Mouse (Mus musculus): ENCODE results near the gene Setd1a. TPM values are rescaled to one million over a fixed set of nuclear protein-coding genes. Genes with fewer than 3 reads are reported as not detected.
"Not testable (repeated sequence)": the region's sequence is repeated elsewhere in the genome, so short reads cannot be mapped to it uniquely, and the experiment has no call there.

Setd1a gene
- 29.3 and 33.8 TPM in 2 replicates for polyA plus RNA-seq (2011; ENCODE audit: insufficient read length, low read depth, missing spikeins)

DNA sequence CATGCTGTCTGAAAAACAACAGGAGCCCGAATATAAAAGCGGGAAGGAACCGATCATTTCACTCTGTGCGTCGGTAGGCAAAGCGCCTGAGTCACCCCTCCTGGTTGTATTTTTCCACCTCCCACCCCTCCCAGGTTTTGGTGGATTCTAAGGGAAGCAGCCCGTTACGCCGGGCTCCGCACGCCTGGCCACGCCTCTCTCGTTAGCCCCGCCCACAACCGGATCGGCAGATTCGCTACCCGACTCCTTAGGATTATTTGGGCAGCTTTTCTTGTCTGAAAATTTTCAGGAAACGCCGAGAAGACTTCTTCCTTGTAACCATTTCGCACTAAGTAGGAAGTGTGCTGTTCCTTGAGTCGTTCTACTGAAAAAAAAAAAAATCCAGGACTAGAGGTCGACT, at the start of gene Setd1a:
Gene Setd1a (plus strand): TSS at position 245 of the 400 bp plus-strand sequence.
- H3K4me3 ChIP-seq (ENCODE audit: insufficient read depth, low read length): peak within 1 kb of the TSS; percentile 78
- H3K27ac ChIP-seq (ENCODE audit: insufficient read depth, low read length): peak within 1 kb of the TSS; percentile 98
- TF ChIP-seq CTCF (IDR thresholded peaks at IDR 0.05; ENCODE audit: borderline replicate concordance, insufficient read depth, low read length): no peak
- peak; percentile 66 for TF ChIP-seq POLR2A (IDR thresholded peaks at IDR 0.05; ENCODE audit: low read depth, low read length)
- H3K4me1 ChIP-seq (ENCODE audit: control insufficient read depth, insufficient read depth, low read length): peaks cover 2% of the 10 kb centered on the region

DNA sequence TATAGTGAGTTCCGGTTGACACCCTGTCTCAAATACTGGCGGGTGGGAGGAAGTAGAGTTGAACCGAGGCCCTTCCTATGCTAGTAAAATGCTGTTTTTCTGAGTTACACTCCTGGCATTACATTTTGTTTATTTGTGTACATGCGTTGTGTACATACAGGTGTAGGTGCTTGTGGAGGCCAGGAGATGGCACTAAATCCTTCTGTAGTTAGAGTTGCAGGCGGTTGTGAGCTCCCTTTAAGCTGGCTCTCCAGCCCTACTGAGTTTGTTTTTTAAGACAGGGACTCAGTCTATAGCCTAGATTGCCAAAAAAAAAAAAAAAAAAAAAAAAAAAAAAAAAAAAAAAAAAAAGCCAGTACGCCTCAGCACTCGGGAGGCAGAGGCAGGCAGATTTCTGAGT, 48.6 kb upstream of the Setd1a start:
- no peak for TF ChIP-seq CTCF (IDR thresholded peaks at IDR 0.05; ENCODE audit: borderline replicate concordance, insufficient read depth, low read length)
- no peak for TF ChIP-seq POLR2A (IDR thresholded peaks at IDR 0.05; ENCODE audit: low read depth, low read length)
- H3K4me3 ChIP-seq (ENCODE audit: insufficient read depth, low read length): no peak overlapping the region

GRCm38 (mm10) chr7:127730170-127730569, 46.3 kb upstream of the Setd1a start:
- Histone ChIP-seq H3K27ac (ENCODE audit: insufficient read depth, low read length) (no peak overlapping the region), H3K4me1 (ENCODE audit: control insufficient read depth, insufficient read depth, low read length) (no peaks in the 10 kb centered on the region; the same call in 1 of the 2 replicates), H3K4me3 (ENCODE audit: insufficient read depth, low read length) (no peak overlapping the region)
- TF ChIP-seq CTCF (IDR thresholded peaks at IDR 0.05; ENCODE audit: borderline replicate concordance, insufficient read depth, low read length) (no peak), POLR2A (IDR thresholded peaks at IDR 0.05; ENCODE audit: low read depth, low read length) (no peak)

More for the DNA sequence above, 48.6 kb upstream of the Setd1a start:
- no peak overlapping the region for H3K27ac ChIP-seq (ENCODE audit: insufficient read depth, low read length)
- no peaks in the 10 kb centered on the region; the same call in 1 of the 2 replicates for H3K4me1 ChIP-seq (ENCODE audit: control insufficient read depth, insufficient read depth, low read length)

- H3K4me3 ChIP-seq (ENCODE audit: insufficient read depth, low read length); H3K4me1 ChIP-seq (ENCODE audit: control insufficient read depth, insufficient read depth, low read length); H3K27ac ChIP-seq (ENCODE audit: insufficient read depth, low read length): not testable (repeated sequence)
These were observed 44.4 kb upstream of the Setd1a start, which contains the start of gene Ctf2 for GRCm38 (mm10) chr7:127732066-127732465. Gene Ctf2 (minus strand): TSS chr7:127732166.

- TF ChIP-seq POLR2A (IDR thresholded peaks at IDR 0.05; ENCODE audit: low read depth, low read length): no peak
- 0 out of 2 replicates have a peak, but pooled peaks have one; percentile 18 for TF ChIP-seq CTCF (IDR thresholded peaks at IDR 0.05; ENCODE audit: borderline replicate concordance, insufficient read depth, low read length)
- H3K4me3 ChIP-seq (ENCODE audit: insufficient read depth, low read length): peak within 1 kb of the TSS; percentile 56
- H3K4me1 ChIP-seq (ENCODE audit: control insufficient read depth, insufficient read depth, low read length): 0 out of 2 replicates have a peak, but pooled peaks cover 2% of the 10 kb centered on the region
- peak within 1 kb of the TSS; percentile 65 for H3K27ac ChIP-seq (ENCODE audit: insufficient read depth, low read length)
These were observed 32.0 kb upstream of the Setd1a start, which contains the start of gene Fbxl19 for GRCm38 (mm10) chr7:127744366-127745045. Gene Fbxl19 (plus strand): TSS chr7:127744543.

DNA sequence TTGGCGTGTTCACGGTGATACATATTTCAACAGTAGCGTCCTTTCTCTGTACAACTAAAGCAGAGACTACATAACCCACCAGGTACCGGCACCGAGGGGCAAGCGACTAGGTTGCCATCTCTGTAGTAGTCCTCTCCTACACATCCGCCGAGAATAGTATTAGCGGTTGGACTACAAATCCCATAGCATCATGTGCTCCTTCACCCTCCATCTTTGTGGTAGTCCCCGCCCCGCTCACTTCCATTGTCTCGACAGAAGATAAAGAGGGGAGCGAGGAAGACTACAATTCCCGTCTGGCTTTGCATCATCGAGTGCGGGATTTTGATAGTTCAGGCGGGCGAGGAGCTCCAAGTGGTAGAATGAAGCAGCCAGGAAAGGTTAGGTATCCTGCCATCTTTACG, 31.2 kb upstream of the Setd1a start:
- H3K4me3 ChIP-seq (ENCODE audit: insufficient read depth, low read length): peak overlapping the region; percentile 56
- TF ChIP-seq POLR2A (IDR thresholded peaks at IDR 0.05; ENCODE audit: low read depth, low read length) (peak; percentile 58), CTCF (IDR thresholded peaks at IDR 0.05; ENCODE audit: borderline replicate concordance, insufficient read depth, low read length) (no peak)
- peak overlapping the region; percentile 65 for H3K27ac ChIP-seq (ENCODE audit: insufficient read depth, low read length)
- 0 out of 2 replicates have a peak, but pooled peaks cover 2% of the 10 kb centered on the region for H3K4me1 ChIP-seq (ENCODE audit: control insufficient read depth, insufficient read depth, low read length)

DNA sequence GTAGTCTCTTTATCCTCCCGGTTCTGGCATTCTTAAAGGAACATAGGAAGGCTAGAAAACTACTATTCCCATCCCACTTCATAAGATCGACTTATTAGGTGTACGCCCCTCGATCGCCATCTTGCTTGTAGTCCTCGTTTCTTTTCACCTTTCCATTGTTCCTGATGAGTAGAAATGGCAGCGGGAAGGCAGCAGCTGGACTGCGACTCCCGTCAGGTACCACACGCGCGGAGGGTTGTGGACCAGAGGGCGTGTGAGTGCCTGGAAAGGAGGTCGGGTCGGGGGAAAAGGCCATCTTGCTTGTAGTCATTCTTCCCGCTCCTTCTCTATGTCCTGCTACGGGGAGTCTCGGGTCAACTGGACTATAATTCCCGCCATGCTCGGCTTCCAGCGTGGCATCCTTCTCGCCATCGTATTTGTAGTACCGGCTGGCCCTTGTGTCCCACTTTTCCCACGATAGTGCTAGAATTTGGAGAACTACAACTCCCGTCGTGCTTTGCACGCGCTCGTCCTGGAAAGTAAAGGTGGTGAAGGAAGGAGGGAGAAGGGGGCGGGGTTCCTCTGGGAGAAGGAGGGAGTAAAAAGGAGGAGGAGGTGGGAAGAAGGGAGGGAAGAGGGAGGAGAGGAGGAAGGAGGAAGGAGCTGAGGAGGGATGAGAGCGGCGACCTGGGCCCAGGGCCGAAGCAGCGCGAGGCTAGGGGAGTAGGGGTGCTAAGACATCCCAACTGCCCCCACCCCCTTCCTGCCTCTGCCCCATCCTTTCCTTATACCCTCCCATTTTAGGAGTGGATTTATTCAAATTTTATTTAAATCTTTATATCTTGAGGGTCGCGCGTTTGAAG, 30.6 kb upstream of the Setd1a start:
- Histone ChIP-seq H3K27ac (ENCODE audit: insufficient read depth, low read length) (peak overlapping the region; percentile 65), H3K4me1 (ENCODE audit: control insufficient read depth, insufficient read depth, low read length) (0 out of 2 replicates have a peak, but pooled peaks cover 2% of the 10 kb centered on the region), H3K4me3 (ENCODE audit: insufficient read depth, low read length) (peak overlapping the region; percentile 56)
- TF ChIP-seq POLR2A (IDR thresholded peaks at IDR 0.05; ENCODE audit: low read depth, low read length): peak; percentile 95
- TF ChIP-seq CTCF (IDR thresholded peaks at IDR 0.05; ENCODE audit: borderline replicate concordance, insufficient read depth, low read length): no peak

- H3K27ac ChIP-seq (ENCODE audit: insufficient read depth, low read length): no peak overlapping the region
- peak overlapping the region; percentile 56 for H3K4me3 ChIP-seq (ENCODE audit: insufficient read depth, low read length)
- TF ChIP-seq CTCF (IDR thresholded peaks at IDR 0.05; ENCODE audit: borderline replicate concordance, insufficient read depth, low read length) (no peak), POLR2A (IDR thresholded peaks at IDR 0.05; ENCODE audit: low read depth, low read length) (0 out of 2 replicates have a peak, but pooled peaks have one; percentile 29)
- 0 out of 2 replicates have a peak, but pooled peaks cover 2% of the 10 kb centered on the region for H3K4me1 ChIP-seq (ENCODE audit: control insufficient read depth, insufficient read depth, low read length)
These were observed 29.7 kb upstream of the Setd1a start for GRCm38 (mm10) chr7:127746494-127747491.
